Mouse (Mus musculus) hindbrain, embryonic 15.5 days (tissue): Measurements from ENCODE around the gene Tsga13. TPM values are rescaled to one million over a fixed set of nuclear protein-coding genes. Genes with fewer than 3 reads are reported as not detected.
A peak's percentile ranks its signal among the peaks of the same experiment; 100 is the strongest.

Experiments
- ATAC-seq: fragments of 200-750 bp; cut with Nextera tagmentation; 2 replicates; pipeline ENCODE4 v1.8.0; 2017; ENCODE audit warnings: low read depth, moderate number of reproducible peaks, moderate TSS enrichment; ENCODE audit not compliant: low FRiP score
- H3K27ac ChIP-seq: fragments of 300-500 bp; sonication (generic); replicated peaks from 2 replicates; pipeline ENCODE4 v1.5.1; 2015; ENCODE audit warnings: mild to moderate bottlenecking, inconsistent platforms
- H3K27me3 ChIP-seq: fragments of 300-500 bp; sonication (generic); 2 replicates; pipeline ENCODE4 v1.6.1; 2015; ENCODE audit warnings: control low read depth, inconsistent platforms
- H3K36me3 ChIP-seq: fragments of 300-500 bp; sonication (generic); 2 replicates; pipeline ENCODE4 v1.6.1; 2015; ENCODE audit warnings: control low read depth, inconsistent platforms
- H3K4me1 ChIP-seq: fragments of 300-500 bp; sonication (generic); replicated peaks from 2 replicates; pipeline ENCODE4 v1.6.1; 2015; ENCODE audit warnings: control low read depth, inconsistent platforms
- H3K4me2 ChIP-seq: fragments of 300-500 bp; sonication (generic); 2 replicates; pipeline ENCODE4 v1.6.1; 2015; ENCODE audit warnings: moderate library complexity, mild to moderate bottlenecking, inconsistent platforms
- H3K4me3 ChIP-seq: fragments of 300-500 bp; sonication (generic); 2 replicates; pipeline ENCODE4 v1.5.1; 2015; ENCODE audit warnings: mild to moderate bottlenecking, inconsistent platforms
- H3K9ac ChIP-seq: fragments of 300-500 bp; sonication (generic); 2 replicates; pipeline ENCODE4 v1.6.1; 2015; ENCODE audit warnings: inconsistent platforms
- H3K9me3 ChIP-seq: fragments of 300-500 bp; sonication (generic); 2 replicates; pipeline ENCODE4 v1.6.1; 2016; ENCODE audit warnings: control low read depth, inconsistent platforms
- WGBS: fragments of 180-500 bp; shearing (Covaris S2); methylation state at CpG from one replicate; pipeline ENCODE4 v1.1.7; 2015; 5-methylcytosine and 5-hydroxymethylcytosine counted together
- polyA plus RNA-seq: library from polyadenylated mRNA; unstranded; fragments of >200 nt; fragmentation: Nextera tagmentation; extraction: Ambion mirVana; gene quantifications from 2 replicates; pipeline ENCODE4 v1.2.1, GENCODE M21; 2015

The Tsga13 gene
- polyA plus RNA-seq, 1 experiment from 2014 or later, result 0.26 TPM

DNA sequence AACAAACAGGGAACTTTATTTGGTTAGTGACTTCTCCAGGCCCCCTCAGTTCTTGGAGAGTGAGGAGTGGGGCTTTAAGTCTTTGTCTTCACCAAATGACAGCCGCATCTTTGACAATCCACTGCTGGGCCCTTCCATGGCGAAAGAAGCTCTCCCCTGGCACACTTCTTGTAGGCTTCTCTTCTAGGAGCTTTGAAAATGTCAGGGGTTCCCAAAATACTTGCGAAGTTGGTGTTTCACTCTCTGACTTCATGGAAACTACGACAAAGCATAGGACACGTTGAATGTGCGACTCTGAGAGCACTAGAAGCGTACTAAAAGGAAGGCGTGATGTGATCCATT, 18.4 kb downstream of the Tsga13 start:
- Histone ChIP-seq H3K36me3 (no peaks in the 10 kb centered on the region), H3K9ac (peak overlapping the region; percentile 74), H3K4me1 (peaks cover 15% of the 10 kb centered on the region), H3K4me3 (peak overlapping the region; percentile 80), H3K9me3 (no peaks in the 10 kb centered on the region), H3K27me3 (no peaks in the 10 kb centered on the region), H3K27ac (peak overlapping the region; percentile 96), H3K4me2 (peak overlapping the region; percentile 69)
- no peak for ATAC-seq
- WGBS, result 27% methylated on average over 8 of the region's 8 CpGs

DNA sequence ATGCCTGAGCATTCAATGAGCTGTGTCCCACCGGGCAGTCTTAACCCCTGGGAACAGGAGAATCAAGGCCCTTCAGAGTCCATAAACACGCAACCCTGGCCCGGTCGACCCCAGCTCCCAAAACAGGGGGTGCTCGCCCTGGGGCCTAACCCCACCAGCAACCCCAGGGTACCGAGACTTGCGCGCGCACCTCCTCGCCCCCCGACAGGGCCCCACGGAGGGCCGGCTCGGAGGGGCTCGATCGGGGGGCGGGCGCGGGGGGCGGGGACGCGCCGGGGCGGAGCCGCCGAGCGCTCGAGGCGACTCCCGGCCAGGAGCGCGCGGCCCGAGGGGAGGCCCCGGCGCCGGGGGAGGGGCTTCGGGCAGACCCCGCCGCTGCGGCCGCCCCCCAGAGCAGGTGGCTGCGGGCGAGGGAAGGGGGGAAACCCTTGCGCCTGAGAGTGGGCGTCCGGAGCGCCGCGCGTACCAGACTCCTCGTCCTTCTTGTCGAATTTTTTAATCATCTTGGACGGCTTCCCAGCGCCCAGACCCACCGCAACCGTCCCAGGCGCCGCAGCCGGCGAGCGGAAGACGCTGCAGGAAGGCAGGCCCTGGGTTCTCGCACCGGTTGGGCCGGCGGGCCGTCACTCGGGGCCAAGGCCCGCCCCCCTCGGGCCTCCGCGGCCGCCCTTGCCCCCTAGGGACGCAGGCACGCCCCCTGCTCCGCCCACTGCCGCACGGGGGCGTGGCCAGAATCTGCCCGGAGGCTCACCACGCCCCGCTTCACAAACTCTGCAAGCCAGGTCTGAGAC, 19.0 kb downstream of the Tsga13 start, which contains the start of gene Copg2:
Gene Copg2, minus strand, starts transcription at position 600 of the 791 bp plus-strand sequence.
- Histone ChIP-seq H3K4me2 (peak within 1 kb of the TSS; percentile 69), H3K9me3 (no peaks in the 10 kb centered on the region), H3K27ac (peak within 1 kb of the TSS; percentile 96), H3K4me3 (peak within 1 kb of the TSS; percentile 80), H3K27me3 (no peaks in the 10 kb centered on the region), H3K4me1 (peaks cover 15% of the 10 kb centered on the region), H3K9ac (peak within 1 kb of the TSS; percentile 74), H3K36me3 (no peaks in the 10 kb centered on the region)
- peak; percentile 98 for ATAC-seq
- under 1% methylated on average over 82 of the region's 83 CpGs for WGBS

DNA sequence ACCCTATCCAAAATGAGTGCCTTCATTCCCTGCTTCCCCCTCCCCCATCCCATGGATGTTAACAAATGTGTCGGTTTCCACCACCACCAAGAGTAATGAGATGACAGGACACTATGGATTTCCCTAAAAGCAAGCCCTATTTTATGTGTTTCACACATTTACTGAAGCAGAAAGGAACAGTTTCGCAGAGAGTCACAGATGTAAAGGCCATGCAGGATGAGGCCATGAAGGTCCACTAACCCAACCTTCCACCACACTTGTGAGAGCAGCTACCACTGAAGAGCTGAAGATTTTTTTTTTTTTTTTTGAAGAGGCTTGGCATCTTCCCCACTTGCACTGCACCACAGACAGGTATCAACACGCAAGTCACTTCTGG, 19.6 kb downstream of the Tsga13 start:
- peak overlapping the region; percentile 74 for H3K9ac ChIP-seq
- H3K9me3 ChIP-seq, result no peaks in the 10 kb centered on the region
- ATAC-seq, result 0 out of 2 replicates have a peak, but pooled peaks have one; percentile 6
- peak overlapping the region; percentile 96 for H3K27ac ChIP-seq
- 14% methylated on average over 3 of the region's 3 CpGs for WGBS
- no peaks in the 10 kb centered on the region for H3K36me3 ChIP-seq
- H3K4me2 ChIP-seq, result peak overlapping the region; percentile 69
- peak overlapping the region; percentile 80 for H3K4me3 ChIP-seq
- no peaks in the 10 kb centered on the region for H3K27me3 ChIP-seq
- peaks cover 15% of the 10 kb centered on the region for H3K4me1 ChIP-seq

DNA sequence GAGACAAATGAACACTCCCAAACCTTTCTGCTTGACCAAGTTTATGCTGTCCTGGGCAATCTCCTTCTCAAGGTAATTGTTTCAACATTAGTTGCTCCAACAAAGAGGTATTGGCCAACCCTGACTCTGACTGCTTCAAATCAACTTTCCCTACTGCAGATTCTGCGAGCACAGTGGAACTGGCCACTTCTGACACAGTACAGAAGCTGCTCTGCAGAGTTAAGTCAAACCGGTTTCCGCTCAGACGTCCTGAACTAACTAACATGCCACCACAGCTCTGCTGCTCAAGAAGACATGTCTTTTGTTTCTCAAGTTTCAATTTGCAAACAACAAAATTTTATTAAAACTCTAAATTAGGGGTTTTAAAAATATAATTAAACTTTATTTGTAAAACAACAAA, 22.3 kb downstream of the Tsga13 start:
- H3K4me2 ChIP-seq, result no peak overlapping the region
- no peaks in the 10 kb centered on the region for H3K27me3 ChIP-seq
- H3K9me3 ChIP-seq, result no peaks in the 10 kb centered on the region
- no peak overlapping the region for H3K27ac ChIP-seq
- 90% methylated on average over 4 of the region's 4 CpGs for WGBS
- ATAC-seq, result no peak
- no peaks in the 10 kb centered on the region for H3K36me3 ChIP-seq
- no peak overlapping the region for H3K4me3 ChIP-seq
- peaks cover 15% of the 10 kb centered on the region for H3K4me1 ChIP-seq
- no peak overlapping the region for H3K9ac ChIP-seq

DNA sequence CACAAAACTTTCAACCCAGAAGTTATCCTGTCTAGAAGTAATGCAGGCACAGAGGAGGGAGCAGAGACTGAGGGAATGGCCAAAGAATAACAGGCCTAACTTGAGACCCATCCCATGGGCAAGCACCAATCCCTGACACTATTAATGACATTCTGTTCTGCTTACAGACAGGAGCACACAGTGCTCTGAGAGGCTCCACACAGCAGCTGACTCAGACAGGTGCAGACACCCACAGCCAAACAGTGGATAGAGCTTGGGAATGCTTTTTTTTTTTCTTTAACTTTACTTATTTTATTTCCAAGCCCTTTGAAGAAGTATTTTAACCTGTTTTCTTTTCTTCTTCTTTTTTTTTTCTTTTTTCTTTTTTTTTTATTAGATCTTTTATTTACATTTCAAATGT, 23.6 kb downstream of the Tsga13 start:
- Histone ChIP-seq H3K4me2 (no peak overlapping the region), H3K9me3 (no peaks in the 10 kb centered on the region), H3K4me1 (peaks cover 10% of the 10 kb centered on the region), H3K36me3 (no peaks in the 10 kb centered on the region), H3K27ac (no peak overlapping the region), H3K9ac (no peak overlapping the region), H3K4me3 (no peak overlapping the region), H3K27me3 (no peaks in the 10 kb centered on the region)
- ATAC-seq, result no peak

DNA sequence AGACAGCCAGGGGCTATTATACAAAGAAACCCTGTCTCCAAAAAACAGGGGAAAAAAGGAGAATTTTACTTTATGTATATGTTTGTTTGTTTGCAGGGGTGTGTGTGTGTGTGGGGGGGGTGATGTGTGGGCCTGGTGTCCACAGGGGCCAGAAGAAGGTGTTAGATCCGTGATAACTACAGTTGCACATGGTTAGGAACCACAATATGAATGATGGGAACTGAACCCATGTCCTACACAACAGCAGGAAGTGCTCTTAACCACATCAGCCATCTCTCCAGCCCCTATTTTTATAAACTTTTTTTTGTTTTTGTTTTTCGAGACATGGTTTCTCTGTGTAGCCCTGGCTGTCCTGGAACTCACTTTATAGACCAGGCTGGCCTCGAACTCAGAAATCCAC, 30.5 kb downstream of the Tsga13 start:
- Histone ChIP-seq H3K27ac (no peak overlapping the region), H3K4me1 (no peaks in the 10 kb centered on the region), H3K4me2 (no peak overlapping the region), H3K4me3 (no peak overlapping the region), H3K27me3 (no peaks in the 10 kb centered on the region), H3K36me3 (peaks cover 10% of the 10 kb centered on the region), H3K9me3 (no peaks in the 10 kb centered on the region), H3K9ac (no peak overlapping the region)
- no peak for ATAC-seq
- WGBS, result 96% methylated on average over 3 of the region's 3 CpGs

DNA sequence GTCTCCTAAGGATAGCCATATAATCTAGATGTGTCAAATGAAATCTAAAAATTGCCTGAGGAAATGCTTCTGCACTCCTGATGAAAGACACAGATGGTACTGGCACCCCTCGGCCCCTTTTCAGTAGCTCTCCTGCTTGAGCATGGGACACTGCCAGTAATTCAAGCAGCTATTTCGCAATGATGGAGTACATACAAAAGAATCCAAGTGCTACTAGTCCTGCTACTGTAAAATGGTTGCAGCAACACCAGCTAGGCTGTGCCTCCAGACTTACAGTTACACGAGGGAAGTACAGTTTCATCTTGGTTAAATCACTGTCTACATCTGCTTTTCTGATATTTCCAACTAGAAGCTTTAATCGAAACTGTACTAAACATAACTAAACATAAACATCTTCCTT, 31.9 kb downstream of the Tsga13 start:
- ATAC-seq, result no peak
- no peaks in the 10 kb centered on the region for H3K4me1 ChIP-seq
- peaks cover 13% of the 10 kb centered on the region for H3K36me3 ChIP-seq
- H3K27ac ChIP-seq, result no peak overlapping the region
- H3K4me2 ChIP-seq, result no peak overlapping the region
- no peaks in the 10 kb centered on the region for H3K9me3 ChIP-seq
- H3K4me3 ChIP-seq, result no peak overlapping the region
- H3K9ac ChIP-seq, result no peak overlapping the region
- H3K27me3 ChIP-seq, result no peaks in the 10 kb centered on the region
- 84% methylated on average over 4 of the region's 4 CpGs for WGBS

DNA sequence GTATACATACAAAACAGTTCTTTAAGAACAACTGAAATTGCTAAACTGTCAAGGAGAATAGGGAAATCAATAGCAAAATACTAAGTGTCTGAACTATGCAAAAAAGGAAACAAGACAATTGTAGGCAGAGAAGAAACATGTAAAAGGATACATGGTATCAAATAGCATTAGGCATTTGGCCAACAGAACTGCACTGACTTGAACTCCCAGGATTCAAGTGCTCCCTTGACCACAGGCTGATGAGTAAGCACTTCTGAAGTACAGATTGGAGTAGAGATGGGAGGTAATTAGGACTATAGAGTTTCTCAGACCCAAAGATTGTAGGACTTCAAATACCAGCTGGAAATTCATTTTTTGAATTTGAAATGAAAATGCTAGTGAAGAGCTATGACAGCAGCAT, 38.7 kb downstream of the Tsga13 start:
- no peak for ATAC-seq
- Histone ChIP-seq H3K9me3 (no peaks in the 10 kb centered on the region), H3K9ac (no peak overlapping the region), H3K4me2 (no peak overlapping the region), H3K36me3 (peaks cover 15% of the 10 kb centered on the region), H3K4me3 (no peak overlapping the region), H3K4me1 (no peaks in the 10 kb centered on the region), H3K27ac (no peak overlapping the region), H3K27me3 (no peaks in the 10 kb centered on the region)

DNA sequence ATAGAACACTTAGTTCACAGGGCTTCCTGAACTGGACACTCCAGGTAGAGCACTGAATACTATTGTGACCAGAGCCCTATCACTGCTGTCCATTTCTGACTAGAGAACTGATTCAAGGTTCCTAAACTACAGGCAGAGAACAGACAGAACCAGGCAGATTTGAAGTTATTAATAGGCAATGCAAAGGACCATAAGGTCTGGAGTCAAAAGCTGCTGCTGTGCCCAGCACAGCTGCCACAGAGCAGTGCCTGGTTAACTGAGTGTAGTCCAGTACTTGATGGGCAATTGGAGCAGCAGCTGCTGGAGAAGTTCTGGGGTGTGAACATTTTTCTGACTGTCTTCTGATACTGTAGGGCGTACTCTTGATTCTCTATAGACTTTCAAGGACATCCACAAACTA, 48.9 kb downstream of the Tsga13 start:
- no peaks in the 10 kb centered on the region for H3K27me3 ChIP-seq
- H3K4me1 ChIP-seq, result no peaks in the 10 kb centered on the region
- no peak overlapping the region for H3K9ac ChIP-seq
- WGBS, result 93% methylated on average over 1 of the region's 1 CpGs
- no peak for ATAC-seq
- H3K9me3 ChIP-seq, result no peaks in the 10 kb centered on the region
- H3K4me2 ChIP-seq, result no peak overlapping the region
- no peaks in the 10 kb centered on the region for H3K36me3 ChIP-seq
- H3K27ac ChIP-seq, result no peak overlapping the region
- no peak overlapping the region for H3K4me3 ChIP-seq

DNA sequence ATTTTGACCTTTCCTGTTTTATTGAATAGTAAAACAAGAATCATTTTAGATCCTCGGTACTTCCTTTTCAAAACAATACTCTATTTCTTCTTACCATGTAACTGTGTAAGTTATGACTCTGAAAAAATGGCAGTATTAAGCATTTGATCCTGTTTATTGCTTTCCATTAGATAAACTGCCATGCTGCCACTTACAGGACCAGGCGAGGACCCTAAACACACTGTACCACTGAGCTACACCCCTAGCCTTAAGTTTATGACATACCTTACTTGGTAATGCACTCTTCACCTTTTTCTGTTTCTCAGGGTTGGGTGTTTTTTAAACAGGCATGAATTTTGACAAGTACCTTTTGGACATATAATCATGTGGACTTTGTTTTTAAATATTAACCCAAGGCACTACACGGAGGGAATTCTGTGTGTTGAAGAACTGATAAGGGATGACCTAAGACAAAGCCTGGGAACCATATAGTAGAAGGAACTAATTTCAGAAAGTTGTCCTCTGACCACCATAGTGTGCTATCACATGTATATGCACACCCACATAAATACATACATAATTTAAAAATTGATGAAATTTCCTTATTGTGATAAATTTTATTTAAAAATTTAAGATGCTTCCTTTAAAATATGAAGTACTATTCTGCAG, 50.2 kb downstream of the Tsga13 start:
- WGBS, result 93% methylated on average over 3 of the region's 3 CpGs
- H3K27ac ChIP-seq, result no peak overlapping the region
- H3K27me3 ChIP-seq, result no peaks in the 10 kb centered on the region
- ATAC-seq, result no peak
- no peak overlapping the region for H3K4me2 ChIP-seq
- no peak overlapping the region for H3K9ac ChIP-seq
- no peaks in the 10 kb centered on the region for H3K9me3 ChIP-seq
- H3K4me3 ChIP-seq, result no peak overlapping the region
- peaks cover 5% of the 10 kb centered on the region; the same call in 1 of the 2 replicates for H3K36me3 ChIP-seq
- H3K4me1 ChIP-seq, result no peaks in the 10 kb centered on the region

DNA sequence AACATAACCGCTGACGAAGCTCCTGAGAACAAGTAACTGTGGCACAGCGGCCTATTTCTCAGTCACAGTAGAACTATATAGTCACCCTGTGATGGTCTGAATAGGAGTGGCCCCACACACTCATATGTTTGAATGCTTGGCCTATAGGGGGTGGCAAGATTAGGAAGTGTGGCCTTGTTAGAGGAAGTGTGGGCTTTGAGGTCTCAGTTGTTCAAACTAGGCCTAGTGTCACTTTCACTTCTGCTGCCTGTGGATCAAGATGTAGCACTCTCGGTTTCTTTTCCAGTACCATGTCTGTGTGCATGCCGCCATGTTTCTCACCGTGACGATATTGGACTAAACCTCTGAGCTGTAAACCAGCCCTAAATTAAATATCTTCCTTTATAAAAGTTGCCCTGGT, 59.4 kb downstream of the Tsga13 start:
- Histone ChIP-seq H3K4me2 (no peak overlapping the region), H3K27me3 (no peaks in the 10 kb centered on the region), H3K4me1 (no peaks in the 10 kb centered on the region), H3K27ac (no peak overlapping the region), H3K9ac (no peak overlapping the region), H3K4me3 (no peak overlapping the region), H3K9me3 (no peaks in the 10 kb centered on the region), H3K36me3 (peaks cover 17% of the 10 kb centered on the region)
- 93% methylated on average over 7 of the region's 7 CpGs for WGBS
- no peak for ATAC-seq

DNA sequence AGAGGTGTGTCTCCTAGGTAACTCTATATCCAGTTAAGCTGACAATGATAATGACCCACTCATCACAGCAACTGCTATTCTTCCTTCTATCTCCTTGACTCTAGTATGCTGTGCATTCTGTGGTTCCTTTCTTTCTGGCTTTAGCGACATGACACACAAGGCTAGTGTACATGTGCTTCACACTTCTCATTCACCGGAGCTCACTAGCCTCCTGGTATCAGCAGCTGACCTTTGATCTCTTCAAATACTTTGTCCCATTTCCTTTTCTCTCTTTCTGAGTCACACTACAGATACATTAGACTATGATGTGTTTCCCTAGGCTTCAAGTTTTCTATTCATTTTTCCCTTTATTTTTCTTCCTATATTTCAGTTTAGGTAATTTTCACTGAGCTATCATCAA, 60.2 kb downstream of the Tsga13 start:
- no peak overlapping the region for H3K4me3 ChIP-seq
- H3K27ac ChIP-seq, result no peak overlapping the region
- H3K27me3 ChIP-seq, result no peaks in the 10 kb centered on the region
- H3K36me3 ChIP-seq, result peaks cover 12% of the 10 kb centered on the region
- ATAC-seq, result no peak
- WGBS, result 86% methylated on average over 2 of the region's 2 CpGs
- no peaks in the 10 kb centered on the region for H3K4me1 ChIP-seq
- H3K9ac ChIP-seq, result no peak overlapping the region
- no peaks in the 10 kb centered on the region for H3K9me3 ChIP-seq
- H3K4me2 ChIP-seq, result no peak overlapping the region
